Mouse (Mus musculus) frontal cortex, postnatal 14 days (tissue): Measurements from ENCODE around the gene Pbx4.

ENCODE experiments used
- DNase-seq, 2 experiments: peaks; one replicate each; pipeline ENCODE4 v3.0.0; 2022; ENCODE audit warnings: low spot score in 2 of 2

The Pbx4 gene

DNA sequence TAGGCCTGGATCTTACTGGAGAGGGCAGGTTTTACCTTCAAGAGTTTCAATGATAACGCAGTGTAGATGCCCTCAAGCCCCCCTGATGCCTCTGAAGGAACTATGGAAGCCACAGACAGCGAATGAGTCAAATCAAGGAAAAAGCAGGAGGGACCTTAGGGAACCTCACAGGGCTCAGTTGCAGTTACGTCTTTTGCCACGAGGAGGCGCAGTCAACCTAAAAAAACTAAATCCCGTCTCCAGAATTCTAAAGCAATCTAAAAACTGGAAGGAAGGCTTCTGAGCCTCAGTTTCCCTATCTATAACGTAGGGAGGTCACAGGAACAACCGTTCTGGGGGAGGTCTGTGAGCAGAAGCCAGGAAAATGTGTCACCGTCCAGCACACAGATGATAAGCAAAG, 41.9 kb downstream of the Pbx4 start:
- DNase-seq: peak in 1 of 2 experiments; percentile 74

DNA sequence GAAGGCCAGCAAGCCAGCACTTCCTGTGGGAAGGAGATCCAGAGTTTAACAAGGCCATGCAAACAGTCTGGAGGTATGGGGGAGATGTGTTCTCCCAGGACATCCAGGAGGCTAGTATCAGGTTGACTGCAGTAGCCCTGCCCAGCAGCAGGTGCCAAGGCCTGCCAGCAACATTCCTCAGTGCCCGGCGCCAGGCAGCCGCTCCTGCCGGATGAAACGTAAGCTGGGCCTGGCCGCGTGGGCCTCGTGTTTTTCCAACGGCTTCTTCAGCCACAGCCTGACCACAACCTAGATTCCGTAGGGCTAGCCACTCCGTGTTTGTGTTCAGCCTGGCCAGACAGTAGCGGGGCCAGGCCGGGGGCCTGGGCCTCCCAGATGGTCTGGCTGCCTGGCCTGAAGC, 42.4 kb downstream of the Pbx4 start:
- DNase-seq: no peak

- no peak for DNase-seq
These were observed 43.8 kb downstream of the Pbx4 start for GRCm38 (mm10) chr8:69876097-69876496.

- DNase-seq: no peak
These were observed 44.7 kb downstream of the Pbx4 start for GRCm38 (mm10) chr8:69876967-69877366.

DNA sequence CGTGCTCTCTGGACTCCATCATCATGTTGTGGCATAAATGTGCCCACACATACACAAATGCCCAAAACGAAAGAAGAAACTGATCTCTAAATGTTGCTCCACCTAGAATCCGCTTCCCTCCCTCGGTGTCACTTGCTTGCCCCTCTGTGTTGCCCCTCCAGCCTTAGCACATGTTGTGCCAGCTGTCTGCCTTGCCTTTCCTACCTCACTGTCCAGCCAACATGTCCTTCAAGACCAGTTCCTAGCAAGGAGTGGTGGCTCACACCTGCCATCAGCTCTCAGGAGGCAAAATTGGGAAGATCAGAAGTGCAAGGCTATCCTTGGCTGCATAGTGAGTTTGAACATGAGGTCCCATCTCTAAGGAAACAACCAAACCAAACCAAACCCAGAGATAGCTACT, 45.1 kb downstream of the Pbx4 start:
- DNase-seq: no peak

GRCm38 (mm10) chr8:69877992-69878391, 45.7 kb downstream of the Pbx4 start:
- DNase-seq: no peak

- no peak for DNase-seq
These were observed 47.4 kb downstream of the Pbx4 start for GRCm38 (mm10) chr8:69879678-69880077.

DNA sequence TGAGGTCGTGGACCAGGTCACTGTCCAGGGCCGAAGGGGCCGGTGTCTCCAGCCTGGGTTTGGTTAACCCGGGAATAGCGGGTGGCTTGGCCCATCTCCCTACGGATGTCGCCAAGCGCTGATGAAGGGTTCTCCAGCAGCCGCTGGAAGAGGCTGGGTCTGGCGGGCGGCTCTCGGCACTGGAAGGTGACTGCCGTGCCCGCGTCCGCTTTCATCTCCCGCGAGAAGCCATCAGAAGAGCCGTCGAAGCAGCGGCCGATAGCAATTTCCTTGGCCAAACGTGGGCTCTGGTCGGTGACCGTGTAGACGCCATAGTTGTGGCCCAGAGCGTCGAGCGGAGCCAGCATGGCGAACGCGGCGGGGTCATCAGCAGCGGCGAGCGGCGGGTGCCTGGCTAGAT, 48.5 kb downstream of the Pbx4 start:
- DNase-seq: no peak

GRCm38 (mm10) chr8:69881261-69881865, 49.1 kb downstream of the Pbx4 start:
- no peak for DNase-seq

- peak; percentile 48 to 54 for DNase-seq
These were observed 49.9 kb downstream of the Pbx4 start for GRCm38 (mm10) chr8:69882021-69882756.

- DNase-seq: no peak
These were observed 50.7 kb downstream of the Pbx4 start for GRCm38 (mm10) chr8:69882833-69883600.

DNA sequence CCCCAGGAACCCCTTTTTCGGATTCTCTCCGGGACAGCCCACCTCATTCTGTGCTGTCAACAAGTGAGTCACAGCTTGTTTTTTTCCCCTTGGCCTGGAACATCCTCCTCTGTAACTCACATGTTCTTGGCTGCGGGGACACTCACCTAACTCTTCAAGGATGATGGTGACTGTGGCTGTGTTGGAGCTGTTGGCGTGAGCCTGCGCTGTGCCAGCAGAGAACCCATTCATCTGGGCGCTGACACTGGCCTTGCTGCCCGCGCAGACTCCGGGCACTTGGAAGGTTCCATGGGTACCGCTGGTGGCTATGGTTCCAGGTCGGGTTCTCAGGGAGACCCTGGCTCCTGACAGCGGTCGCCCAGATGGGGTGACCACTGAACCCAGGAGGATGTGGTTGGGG, 51.9 kb downstream of the Pbx4 start:
- no peak for DNase-seq

DNA sequence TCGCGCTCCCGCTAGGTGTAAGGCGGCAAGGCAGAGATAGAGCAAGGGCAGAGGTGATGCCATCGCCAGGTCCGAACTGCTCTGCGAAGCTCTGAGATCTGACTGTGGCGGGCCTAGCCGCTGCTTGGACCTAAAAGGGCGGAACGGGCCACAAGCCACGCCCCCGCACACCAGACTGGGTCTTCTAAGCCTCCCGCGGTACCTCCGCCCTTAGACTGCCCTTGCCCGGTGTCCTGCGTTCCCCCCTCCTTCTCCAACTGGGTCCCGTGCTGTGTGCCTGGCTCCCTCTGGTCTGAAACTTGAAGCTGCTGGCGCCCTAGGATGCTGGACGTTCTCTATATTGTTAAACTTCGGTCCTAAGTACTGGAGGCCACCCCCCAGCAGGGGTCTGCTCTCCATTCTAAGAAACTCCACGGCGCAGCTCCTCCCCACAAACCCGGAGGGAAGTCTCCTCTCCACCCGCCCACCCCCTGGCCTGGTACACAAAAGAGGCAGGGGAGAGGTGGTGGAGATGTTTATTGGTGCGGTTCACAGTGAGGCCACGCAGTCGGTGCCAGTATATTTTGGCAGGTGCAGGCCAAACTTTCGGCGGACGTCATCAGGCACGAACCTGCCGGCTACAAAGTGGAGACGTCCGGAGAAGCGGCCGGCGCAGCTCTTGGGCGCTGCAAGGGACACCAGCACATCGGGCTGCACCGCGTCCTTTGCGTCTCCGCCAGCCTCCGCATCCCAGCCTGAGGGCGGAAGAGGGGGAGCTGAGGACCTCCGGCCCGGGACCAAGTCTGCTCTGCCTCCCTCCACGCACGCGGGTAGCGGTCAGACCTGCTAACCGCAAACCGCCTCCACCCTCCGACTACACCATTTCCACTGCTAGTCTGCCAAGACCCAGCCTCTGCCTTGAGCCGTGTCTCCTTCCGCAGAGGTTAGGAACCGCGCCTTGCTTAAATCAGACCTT, 55.3 kb downstream of the Pbx4 start, which contains the start of gene Cilp2:
TSS of gene Cilp2 (minus strand) at position 399 of the 955 bp plus-strand sequence.
- DNase-seq: no peak

- DNase-seq: no peak
These were observed 56.1 kb downstream of the Pbx4 start for GRCm38 (mm10) chr8:69888244-69888866.

DNA sequence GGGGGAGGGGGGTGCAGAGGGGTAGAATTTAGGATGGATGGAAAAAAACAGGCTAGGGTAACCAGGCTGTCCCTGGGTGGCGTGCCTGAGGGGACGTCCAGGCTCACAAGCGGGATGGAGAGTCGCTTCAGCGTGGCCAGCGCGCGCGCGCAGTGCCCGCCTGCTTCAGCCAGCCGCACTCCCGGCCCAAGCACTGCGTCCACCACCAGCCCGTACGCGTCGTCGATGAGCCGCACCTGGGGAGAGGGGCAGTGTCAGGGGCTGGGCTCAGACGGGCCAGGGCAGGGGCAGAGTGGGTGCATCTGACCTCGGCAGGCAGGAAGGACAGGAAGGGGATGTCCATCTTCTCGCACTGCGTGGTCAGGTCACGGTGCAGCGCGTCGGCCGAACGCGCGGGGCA, 56.6 kb downstream of the Pbx4 start:
- no peak for DNase-seq

DNA sequence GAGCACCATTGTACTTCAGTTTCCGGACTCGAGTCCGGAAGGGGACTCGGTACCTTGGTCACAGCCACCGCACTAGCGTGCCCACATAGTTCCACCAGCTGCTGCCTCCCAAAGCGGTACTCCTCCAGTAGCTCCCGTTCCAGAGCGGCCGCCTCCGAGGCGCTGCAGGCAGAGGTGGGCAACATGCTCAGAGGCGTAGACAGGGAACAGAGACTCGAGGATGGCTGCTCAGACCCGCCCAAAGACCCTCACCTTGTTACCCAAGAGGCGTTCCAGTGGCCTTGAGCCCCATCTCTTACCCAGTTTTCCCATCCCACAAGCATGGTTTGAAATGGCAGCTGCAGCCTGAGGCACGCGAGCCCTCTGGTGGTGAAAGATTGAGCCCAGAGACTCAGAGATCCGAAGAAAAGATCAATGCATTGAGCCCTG, 58.5 kb downstream of the Pbx4 start:
- DNase-seq: peak; percentile 37 to 65

- peak in 1 of 2 experiments; percentile 36 for DNase-seq
These were observed 61.6 kb downstream of the Pbx4 start for GRCm38 (mm10) chr8:69893863-69894262.

DNA sequence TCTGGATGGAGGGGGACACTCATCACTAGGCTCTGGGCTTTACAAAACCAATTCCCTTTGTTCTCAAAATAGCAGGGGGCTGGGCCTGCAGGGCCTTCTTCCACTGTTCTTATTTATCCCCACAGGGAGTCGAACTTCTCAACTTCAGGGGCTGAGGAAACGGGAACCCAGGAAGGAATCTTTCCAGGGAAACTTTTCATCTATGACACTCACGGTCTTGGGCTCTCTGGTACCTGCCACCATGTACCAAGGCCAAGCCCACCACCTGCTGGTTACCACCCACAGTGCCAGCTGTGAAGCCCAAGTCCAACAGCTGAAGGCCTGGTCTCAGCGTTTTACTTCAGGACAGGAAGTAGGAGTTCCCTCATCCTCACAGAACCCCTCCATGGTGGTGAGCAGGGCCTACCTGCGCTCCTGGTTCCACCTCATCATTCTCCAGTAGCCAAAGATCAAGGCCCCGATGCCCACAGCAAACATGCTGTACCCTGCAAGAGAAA, 62.6 kb downstream of the Pbx4 start:
- no peak for DNase-seq

- DNase-seq: no peak
These were observed 63.6 kb downstream of the Pbx4 start for GRCm38 (mm10) chr8:69895772-69896451.

GRCm38 (mm10) chr8:69897857-69898256, 65.6 kb downstream of the Pbx4 start:
- DNase-seq: no peak
